Mouse (Mus musculus) monocyte, adult 5-6 weeks (primary cell): ENCODE data around the gene Gm49486. TPM values are rescaled to one million over a fixed set of nuclear protein-coding genes. Genes with fewer than 3 reads are reported as not detected.

ENCODE experiments used
- ATAC-seq: fragments of 153-309, 156-312 bp; replicated peaks from 2 replicates; pipeline ENCODE4 v1.8.0; 2017; ENCODE audit warnings: mild to moderate bottlenecking; ENCODE audit not compliant: low TSS enrichment, insufficient number of reproducible peaks, severe bottlenecking, poor library complexity, low FRiP score
- total RNA-seq: library from RNA; stranded (forward); fragments of 200-1000, 200-491, 200-594 nt; gene quantifications from 3 replicates; pipeline ENCODE4 v1.2.3, GENCODE M21; 2017

Gm49486 gene
- total RNA-seq, 1 experiment from 2014 or later, result not detected

- no peak for ATAC-seq
Measured at GRCm38 (mm10) chr15:79292779-79293178, 63.6 kb downstream of the Gm49486 start.

DNA sequence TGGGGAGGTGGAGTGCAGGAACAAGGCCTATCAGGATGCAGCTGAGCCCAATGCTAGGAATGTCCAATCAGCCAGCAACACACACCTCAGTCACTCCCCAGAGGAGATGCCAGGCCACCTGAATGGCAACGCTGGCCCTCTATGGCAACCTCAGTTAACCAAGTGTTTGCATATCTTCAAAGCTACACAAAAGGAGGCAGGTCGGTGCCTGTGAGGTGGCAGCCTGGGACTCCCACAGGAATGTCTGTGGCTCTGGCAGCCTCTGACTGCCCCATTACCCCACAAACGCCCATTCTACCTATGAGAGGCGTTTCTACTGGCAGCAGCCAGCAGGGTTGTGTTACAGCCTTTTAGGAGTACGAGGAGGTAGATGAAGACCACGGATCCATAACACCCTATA is 69.4 kb downstream of the Gm49486 start:
- ATAC-seq, result no peak

DNA sequence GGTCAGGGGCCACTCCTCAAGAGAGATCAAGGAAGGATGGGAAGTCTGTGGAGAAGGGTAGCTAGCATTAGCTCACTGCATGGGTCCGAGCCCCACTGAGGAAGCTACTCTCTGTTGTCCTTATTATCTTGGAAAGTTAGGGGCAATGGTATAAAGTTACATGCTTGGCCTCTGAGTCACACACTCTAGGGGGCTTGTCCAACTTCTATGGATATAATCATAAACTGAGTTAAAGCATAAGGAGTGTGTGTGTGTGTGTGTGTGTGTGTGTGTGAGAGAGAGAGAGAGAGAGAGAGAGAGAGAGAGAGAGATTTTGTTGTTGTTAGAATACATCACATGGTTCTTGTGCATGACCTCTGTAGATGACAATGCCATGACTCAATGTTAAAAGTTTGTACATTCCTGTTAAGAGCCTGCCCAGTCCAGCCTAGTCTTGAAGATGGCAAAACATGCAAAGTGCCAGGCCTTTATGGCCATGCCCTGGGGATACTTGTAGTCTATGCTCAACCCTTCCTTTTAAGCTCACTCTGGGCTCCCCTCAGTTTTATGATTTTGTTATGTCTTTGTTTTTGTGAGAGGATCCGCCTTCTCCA is 70.5 kb downstream of the Gm49486 start:
- ATAC-seq, result no peak

- no peak for ATAC-seq
Measured at GRCm38 (mm10) chr15:79303725-79304124, 74.5 kb downstream of the Gm49486 start.

DNA sequence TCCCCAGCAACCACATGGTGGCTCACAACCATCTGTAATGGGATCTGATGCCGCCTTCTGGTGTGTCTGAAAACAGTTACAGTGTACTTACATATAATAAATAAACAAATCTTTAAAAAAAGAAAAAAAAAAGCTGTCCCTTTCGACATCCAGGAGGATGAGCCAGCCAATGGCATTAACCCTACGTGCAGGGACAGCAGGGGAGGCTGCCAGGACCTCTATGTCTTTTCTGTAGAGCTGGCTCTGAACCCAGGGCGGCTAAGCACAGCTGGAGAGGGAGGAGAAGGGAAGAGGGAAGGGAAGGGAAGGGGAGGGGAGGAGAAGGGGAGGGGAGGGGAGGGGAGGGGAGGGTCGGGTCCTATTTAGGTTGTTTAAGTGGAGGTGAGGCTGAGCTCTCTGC is 75.6 kb downstream of the Gm49486 start:
- ATAC-seq, result no peak

DNA sequence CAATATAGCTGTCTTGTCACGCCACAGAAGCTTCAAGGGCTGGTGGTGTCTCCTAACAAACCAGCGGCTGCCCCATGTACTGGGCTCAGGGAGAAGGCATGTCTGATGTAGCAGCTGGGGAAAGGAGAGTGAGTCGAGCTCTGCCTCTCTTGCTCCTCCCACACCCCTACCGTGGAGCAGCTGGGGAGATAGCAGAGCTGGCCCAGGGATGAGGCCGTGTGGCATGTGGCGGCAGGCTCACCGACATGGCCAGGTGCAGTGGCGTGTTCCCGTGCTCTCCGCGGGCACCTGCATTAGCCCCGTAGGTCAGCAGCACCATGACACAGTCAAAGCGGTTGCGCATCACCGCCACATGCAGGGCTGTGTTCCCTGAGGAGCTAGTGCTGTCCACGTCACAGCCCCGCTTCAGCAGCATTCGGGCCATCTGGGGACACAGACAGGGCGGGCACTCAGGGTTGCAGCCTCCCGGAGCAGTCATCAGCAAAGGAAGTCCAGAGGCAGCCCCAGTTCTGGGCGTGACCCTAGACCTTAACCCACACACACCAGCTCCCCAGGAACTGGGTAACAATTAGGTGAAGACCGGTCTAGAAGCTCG is 76.9 kb downstream of the Gm49486 start:
- ATAC-seq, result no peak

Other genes starting within 250 kb of the Gm49486 start
- 27.7 to 41.5 TPM (median 37.9 TPM) in 3 replicates for gene H1f0, start 200.9 kb upstream of the Gm49486 start, total RNA-seq
- gene Galr3, start 187.5 kb upstream of the Gm49486 start, total RNA-seq, result not detected in 3 replicates
- gene Ankrd54, start 166.5 kb upstream of the Gm49486 start, total RNA-seq, result 8.1 to 17.1 TPM (median 13.3 TPM) in 3 replicates
- gene Eif3l, start 154.2 kb upstream of the Gm49486 start, total RNA-seq, result 102 to 117 TPM (median 113 TPM) in 3 replicates
- 12.9 to 26.3 TPM (median 16.2 TPM) in 3 replicates for gene Micall1, start 120.5 kb upstream of the Gm49486 start, total RNA-seq
- gene Polr2f, start 88.4 kb upstream of the Gm49486 start, total RNA-seq, result 26.5 to 98.4 TPM (median 53.0 TPM) in 3 replicates
- not detected in 3 replicates for gene 1700088E04Rik, start 88.1 kb upstream of the Gm49486 start, total RNA-seq
- not detected in 3 replicates for gene Sox10, start 64.2 kb upstream of the Gm49486 start, total RNA-seq
- 7.2 to 13.7 TPM (median 8.1 TPM) in 3 replicates for gene Pick1, start 218 bp upstream of the Gm49486 start, total RNA-seq
- gene Slc16a8, start 25.4 kb downstream of the Gm49486 start, total RNA-seq, result not detected in 3 replicates
- gene Baiap2l2, start 56.1 kb downstream of the Gm49486 start, total RNA-seq, result 0.57 TPM in 1 of 3 replicates, not detected in the others
- 1.1 to 5.4 TPM (median 3.4 TPM) in 3 replicates for gene Pla2g6, start 99.0 kb downstream of the Gm49486 start, total RNA-seq
- gene Maff, start 117.2 kb downstream of the Gm49486 start, total RNA-seq, result 9.8 to 14.5 TPM (median 10.4 TPM) in 3 replicates
- 10.6 to 25.9 TPM (median 19.9 TPM) in 3 replicates for gene Tmem184b, start 174.2 kb downstream of the Gm49486 start, total RNA-seq
- 40.4 to 66.9 TPM (median 49.9 TPM) in 3 replicates for gene Csnk1e, start 226.2 kb downstream of the Gm49486 start, total RNA-seq